Mouse (Mus musculus): ENCODE measurements around the gene Cflar.

Cflar gene

DNA sequence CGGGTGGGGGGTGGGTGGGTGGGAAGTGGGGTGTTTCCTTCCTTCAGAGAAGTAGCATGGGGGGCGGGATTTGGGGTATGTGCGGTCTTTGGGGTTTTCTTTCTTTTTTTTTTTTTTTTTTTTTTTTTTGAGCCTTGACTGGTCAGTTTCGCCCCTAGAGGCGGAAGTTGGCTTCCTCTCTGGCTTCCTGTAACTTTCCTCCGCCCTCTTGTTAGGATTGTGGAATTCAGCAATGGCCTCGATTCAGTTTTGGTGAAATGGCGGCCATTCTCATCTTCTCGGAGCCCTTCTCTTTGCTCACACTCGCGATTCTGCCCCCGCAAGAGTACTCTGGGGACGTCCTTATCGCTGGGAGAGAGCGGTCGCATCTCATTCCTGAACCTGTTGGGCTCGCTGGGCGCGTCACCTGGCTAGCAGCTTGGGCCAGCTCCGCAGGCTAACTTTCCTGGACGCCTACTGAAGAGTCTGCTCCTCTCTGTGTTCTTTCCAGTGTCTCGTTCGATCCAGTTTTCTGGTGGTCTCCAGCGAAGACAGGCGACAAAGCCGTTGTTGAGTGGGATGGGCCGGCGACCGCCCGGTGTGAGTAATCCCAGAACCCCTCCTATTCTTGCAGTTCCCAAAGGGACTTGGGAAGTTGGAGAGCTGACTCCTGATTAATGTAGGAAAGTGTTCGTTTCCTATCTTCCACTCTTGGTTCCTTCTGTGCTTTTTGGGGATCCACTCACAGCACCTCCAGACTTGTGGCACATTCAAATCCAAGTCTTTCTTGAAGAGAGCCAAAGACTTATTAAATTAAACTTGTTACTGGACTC, 2.0 kb downstream of the Cflar start:
- peak; percentile 24 for DNase-seq

DNA sequence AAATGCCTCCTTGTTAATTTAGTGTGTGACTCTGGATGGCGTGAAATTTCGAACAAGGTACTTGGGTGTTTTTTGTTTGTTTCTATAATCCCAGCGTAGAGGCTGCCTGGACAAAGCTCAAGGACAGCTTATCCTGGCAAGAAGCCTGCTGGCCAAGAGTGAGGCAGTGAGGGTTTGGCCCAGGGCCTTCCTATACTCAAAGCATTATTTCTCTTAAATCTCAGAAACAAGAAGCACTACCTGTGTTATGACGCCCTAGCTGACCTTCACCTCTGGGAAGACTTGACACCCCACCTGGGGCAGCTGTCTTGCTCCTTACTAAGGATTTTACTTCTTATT, 2.6 kb downstream of the Cflar start:
- peak; percentile 44 for DNase-seq

- DNase-seq: no peak
Observed at GRCm38 (mm10) chr1:58714361-58714760, 3.1 kb downstream of the Cflar start.

GRCm38 (mm10) chr1:58715536-58715935, 4.2 kb downstream of the Cflar start:
- DNase-seq: no peak

GRCm38 (mm10) chr1:58716162-58716882, 5.0 kb downstream of the Cflar start:
- DNase-seq: no peak

GRCm38 (mm10) chr1:58716883-58717220, 5.5 kb downstream of the Cflar start:
- DNase-seq: no peak

DNA sequence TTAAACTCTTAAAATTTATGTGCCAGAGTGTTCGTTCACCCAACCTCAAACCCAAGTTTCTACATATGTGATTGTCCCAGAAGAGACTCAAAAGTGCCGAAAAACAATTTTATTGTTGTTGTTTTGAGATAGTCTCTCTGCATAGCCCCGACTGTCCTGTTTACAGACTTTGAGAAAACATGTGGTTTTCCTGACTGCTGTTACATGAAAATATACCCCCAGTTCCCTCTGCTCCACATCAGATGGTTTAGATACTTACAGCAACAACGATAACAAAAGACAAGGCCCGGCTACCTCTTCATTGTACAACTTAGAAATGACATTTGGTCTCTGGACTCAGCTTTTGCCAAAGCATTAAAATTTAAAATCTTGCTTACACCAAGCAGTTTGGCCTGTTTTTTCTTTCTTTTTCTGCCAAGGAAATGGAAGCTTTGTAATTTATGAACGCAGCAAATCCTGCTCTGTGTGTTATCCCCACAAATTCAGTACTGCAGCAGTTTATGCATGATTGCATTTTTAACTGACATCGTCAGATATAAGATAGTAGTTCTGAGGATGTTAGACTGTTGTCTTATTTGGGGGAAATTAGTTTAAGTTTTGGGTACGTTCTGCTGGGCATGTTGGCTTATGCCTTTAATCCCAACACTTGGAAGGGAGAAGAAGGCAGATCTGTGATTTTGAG, 6.4 kb downstream of the Cflar start:
- DNase-seq: no peak

GRCm38 (mm10) chr1:58719356-58719945, 8.1 kb downstream of the Cflar start:
- no peak for DNase-seq

GRCm38 (mm10) chr1:58720090-58720489, 8.8 kb downstream of the Cflar start:
- no peak for DNase-seq

- no peak for DNase-seq
Observed at GRCm38 (mm10) chr1:58720988-58721387, 9.7 kb downstream of the Cflar start.

DNA sequence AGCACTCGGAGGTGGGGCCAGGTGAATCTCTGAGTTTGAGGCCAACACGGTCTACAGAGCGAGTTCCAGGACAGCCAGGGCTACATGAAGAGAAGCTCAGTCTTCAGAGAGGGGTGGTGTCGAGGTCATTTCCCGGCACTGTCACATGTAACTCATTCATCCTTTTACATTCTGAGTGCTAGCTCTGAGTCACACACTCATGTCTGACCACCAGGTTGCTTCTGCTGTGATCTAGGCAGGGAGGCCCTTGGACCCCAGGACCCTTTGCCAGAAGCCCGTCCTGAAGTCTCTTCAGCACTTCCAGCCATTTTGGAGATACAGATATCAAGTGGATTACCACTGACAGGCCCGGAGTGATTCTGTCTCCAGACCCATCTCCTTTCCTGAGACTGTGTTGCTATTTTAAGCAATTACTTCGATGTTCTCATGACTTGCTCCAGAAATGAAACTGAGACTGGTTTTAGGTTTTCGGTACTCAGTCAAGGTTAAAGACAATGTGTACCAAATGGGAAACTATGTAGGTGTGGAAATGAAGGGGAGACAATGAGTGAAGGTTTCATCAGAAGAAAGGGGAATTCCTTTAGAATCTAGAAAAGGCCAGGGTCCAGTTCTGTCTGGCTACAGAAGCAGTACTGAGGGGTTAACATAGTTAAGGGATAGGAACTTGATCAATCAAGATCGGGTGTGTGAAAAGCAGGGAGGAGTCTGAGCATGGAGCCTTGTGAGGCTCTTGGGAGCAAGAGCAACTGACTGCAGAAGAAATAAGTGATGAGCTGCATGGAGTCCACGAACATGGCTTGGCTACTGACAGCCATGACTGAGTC, 11.0 kb downstream of the Cflar start:
- no peak for DNase-seq

DNA sequence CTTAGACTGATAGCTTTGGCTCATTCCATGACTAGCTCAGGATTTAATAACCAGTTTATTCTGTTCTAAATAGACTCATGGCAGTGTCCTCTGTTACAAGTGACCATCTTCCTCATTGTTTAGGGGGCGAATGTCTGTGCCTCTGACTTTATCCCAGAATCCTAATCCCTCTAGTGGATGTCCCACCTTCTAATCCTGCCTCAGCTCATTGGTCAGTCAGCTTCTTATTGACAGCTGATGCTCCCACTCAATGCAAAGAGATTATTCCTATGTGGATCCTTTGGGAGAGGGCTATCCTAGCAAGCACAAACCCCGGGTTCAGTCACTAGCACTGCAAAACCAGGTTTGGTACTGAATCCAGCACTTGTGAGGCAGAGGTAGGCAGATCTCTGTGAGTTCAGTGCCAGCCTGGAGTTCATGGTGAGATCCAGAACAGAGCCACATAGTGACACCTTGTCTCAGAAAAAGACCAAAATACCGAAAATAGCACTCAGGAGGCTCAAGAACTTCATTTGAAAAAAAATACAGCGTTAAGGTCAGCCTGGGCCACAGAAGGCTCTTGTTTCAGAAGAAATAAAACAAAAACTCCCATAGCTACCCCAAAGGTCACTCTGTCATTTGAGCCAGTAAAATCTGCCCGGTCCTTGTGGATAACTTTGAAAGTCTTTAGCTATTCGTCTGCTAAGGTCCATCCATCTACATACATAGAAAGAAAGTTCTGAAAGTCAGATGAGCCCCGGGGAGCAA, 11.9 kb downstream of the Cflar start:
- no peak for DNase-seq

- DNase-seq: no peak
Observed at GRCm38 (mm10) chr1:58723809-58724405, 12.6 kb downstream of the Cflar start.

- no peak for DNase-seq
Observed at GRCm38 (mm10) chr1:58724533-58724932, 13.2 kb downstream of the Cflar start.

DNA sequence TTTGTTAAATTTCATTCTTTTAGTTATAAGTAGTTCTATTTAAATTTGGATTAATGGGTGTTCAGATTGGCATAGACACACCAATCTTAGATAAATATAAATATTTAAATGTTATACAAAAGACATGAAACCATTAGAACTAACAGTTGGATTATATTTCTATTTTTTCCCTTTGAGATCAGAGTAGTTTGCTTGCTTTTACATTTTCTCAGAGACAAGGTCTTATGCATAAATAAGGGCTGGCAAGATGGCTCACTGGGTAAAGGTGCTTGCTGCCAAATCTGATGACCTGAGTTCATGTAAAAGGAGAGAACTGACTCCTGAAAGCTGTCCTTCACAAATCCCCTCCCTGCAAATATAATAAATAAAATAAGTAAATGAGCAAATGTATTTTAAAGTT, 13.8 kb downstream of the Cflar start:
- DNase-seq: no peak

- no peak for DNase-seq
Observed at GRCm38 (mm10) chr1:58725767-58726166, 14.5 kb downstream of the Cflar start.

DNA sequence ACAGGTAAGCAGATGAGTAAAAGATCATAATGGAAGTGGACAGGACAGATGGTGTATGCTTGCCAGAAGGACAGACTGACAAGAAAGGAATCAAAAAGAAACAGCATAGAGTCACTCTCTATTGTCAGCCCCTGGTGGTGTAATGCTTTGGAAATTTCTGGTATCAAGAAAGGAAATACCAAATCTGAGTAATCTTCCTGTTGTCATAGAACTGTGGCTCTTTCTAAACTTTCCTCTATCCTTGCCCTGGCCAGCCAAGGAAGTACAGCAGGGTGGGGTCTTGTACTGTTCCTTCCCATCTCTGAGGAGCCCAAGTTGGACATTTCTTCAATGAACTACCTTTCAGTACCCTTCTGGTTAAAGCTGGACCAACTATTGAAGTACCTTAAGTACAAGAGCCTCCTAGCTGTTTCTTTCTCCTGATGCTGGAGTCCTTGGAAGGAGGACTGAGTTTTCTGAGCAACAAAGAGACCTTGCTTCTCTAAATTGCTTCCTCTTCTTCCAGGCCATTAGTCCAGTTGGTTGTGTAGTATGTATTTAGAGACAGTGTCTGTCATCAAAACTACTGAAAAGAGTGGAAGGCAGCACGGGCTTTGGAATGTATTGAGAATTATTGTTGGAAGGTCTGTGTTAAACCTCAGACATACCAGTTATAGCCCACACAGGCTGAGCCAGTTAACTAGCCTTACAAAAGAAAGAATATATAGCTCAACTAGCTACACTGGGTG, 15.9 kb downstream of the Cflar start:
- DNase-seq: no peak

DNA sequence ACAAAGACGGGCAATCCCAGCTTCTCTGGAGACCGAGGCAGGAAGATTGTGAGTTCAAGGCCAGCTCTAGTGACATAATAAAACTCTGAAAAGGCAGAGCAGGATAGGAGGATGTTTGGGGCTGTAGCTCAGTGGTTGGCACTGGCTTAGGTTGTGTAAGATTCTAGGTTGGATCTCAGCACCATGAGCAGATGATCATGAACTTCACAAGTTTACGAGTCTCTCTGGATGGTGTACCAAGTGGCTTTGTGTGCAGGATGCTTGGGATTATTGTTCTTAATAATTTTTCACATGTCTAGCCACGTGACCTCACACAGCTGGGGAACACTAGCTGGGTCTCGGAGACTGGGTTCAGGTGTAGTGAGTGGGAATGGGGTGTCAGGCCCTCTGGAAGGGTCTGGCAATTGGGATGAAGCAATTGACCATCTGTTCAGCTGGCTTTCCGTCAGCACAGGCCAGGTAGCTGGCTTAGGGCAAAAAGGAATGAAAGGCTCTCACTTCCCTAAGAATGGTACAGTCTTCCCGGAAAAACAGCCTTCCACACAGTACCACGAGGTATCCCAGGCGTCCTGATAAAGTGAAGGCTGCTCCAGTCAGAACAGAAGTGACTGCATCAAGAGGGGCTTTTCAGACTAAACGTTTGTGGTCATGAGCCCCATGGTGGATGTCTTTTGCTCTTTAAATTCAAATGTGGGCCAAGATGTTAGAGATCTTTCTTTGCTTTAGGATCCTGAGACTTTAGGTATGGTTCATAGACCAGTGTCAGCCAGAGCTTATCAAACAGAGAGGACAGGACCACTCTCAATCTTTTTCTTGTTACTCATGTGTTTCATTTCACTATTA, 16.7 kb downstream of the Cflar start:
- DNase-seq: no peak

DNA sequence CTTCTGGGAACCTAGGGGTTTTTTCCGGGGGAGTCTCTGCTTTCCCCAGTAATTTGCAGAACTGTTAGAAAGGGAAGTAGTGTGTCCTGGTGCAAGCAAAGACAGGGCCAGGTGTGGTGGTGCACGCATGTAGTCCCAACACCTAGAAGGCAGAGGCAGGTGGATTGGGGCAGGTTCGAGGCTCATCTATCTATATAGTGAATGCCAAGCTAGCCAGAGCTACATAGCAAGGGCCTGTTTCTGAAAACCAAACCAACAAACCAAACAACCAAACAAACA, 17.2 kb downstream of the Cflar start:
- no peak for DNase-seq

GRCm38 (mm10) chr1:58733636-58734035, 22.3 kb downstream of the Cflar start:
- no peak for DNase-seq

Data from right cerebral cortex, adult 18-20 months (tissue).